Mouse (Mus musculus) forebrain, embryonic 16.5 days (tissue): Measurements from ENCODE around the gene Stat5a. TPM values are rescaled to one million over a fixed set of nuclear protein-coding genes. Genes with fewer than 3 reads are reported as not detected.
A peak's percentile ranks its signal among the peaks of the same experiment; 100 is the strongest.

Experiments used
- ATAC-seq: fragments of 200-750 bp; cut with Nextera tagmentation; 2 replicates; pipeline ENCODE4 v1.8.0; 2017; ENCODE audit warnings: mild to moderate bottlenecking, moderate library complexity
- H3K27ac ChIP-seq: fragments of 300-500 bp; sonication (generic); 2 replicates; pipeline ENCODE4 v1.5.1; 2014; ENCODE audit warnings: low read length, control low read depth
- H3K27me3 ChIP-seq: fragments of 300-500 bp; sonication (generic); replicated peaks from 2 replicates; pipeline ENCODE4 v1.6.1; 2014; ENCODE audit warnings: low read length; ENCODE audit not compliant: control insufficient read depth, insufficient read depth
- H3K36me3 ChIP-seq: fragments of 300-500 bp; sonication (generic); 2 replicates; pipeline ENCODE4 v1.6.1; 2014; ENCODE audit not compliant: control insufficient read depth, insufficient read depth
- H3K4me1 ChIP-seq: fragments of 300-500 bp; sonication (generic); replicated peaks from 2 replicates; pipeline ENCODE4 v1.6.1; 2014; ENCODE audit warnings: low read length; ENCODE audit not compliant: control insufficient read depth, insufficient read depth
- H3K4me2 ChIP-seq: fragments of 300-500 bp; sonication (generic); 2 replicates; pipeline ENCODE4 v1.6.1; 2014; ENCODE audit warnings: mild to moderate bottlenecking, low read length, control low read depth
- H3K4me3 ChIP-seq: fragments of 300-500 bp; sonication (generic); replicated peaks from 2 replicates; pipeline ENCODE4 v1.5.1; 2014; ENCODE audit warnings: mild to moderate bottlenecking, low read length, control low read depth
- H3K9ac ChIP-seq: fragments of 300-500 bp; sonication (generic); replicated peaks from 2 replicates; pipeline ENCODE4 v1.6.1; 2014; ENCODE audit warnings: low read depth, low read length, control low read depth
- H3K9me3 ChIP-seq: fragments of 300-500 bp; sonication (generic); 2 replicates; pipeline ENCODE4 v1.6.1; 2016; ENCODE audit warnings: low read length; ENCODE audit not compliant: control insufficient read depth
- WGBS: fragments of 180-500 bp; shearing (Covaris S2); extraction: QIAGEN DNeasy Blood & Tissue Kit; methylation state at CpG from one replicate; pipeline ENCODE4 v1.1.7; 2014; 5-methylcytosine and 5-hydroxymethylcytosine counted together
- polyA plus RNA-seq: library from polyadenylated mRNA; unstranded; fragments of >200 nt; fragmentation: Nextera tagmentation; extraction: Ambion mirVana; gene quantifications from 2 replicates; pipeline ENCODE4 v1.2.1, GENCODE M21; 2015

The Stat5a gene
- polyA plus RNA-seq, 1 experiment from 2014 or later, result 1.0 TPM

GRCm38 (mm10) chr11:100887764-100888163 lies 28.6 kb downstream of the Stat5a start:
- ATAC-seq, result no peak
- Histone ChIP-seq H3K9me3 (no peaks in the 10 kb centered on the region), H3K27me3 (peaks cover 3% of the 10 kb centered on the region), H3K4me1 (0 out of 2 replicates have a peak, but pooled peaks cover 4% of the 10 kb centered on the region), H3K27ac (no peak overlapping the region), H3K36me3 (no peaks in the 10 kb centered on the region), H3K4me2 (no peak overlapping the region), H3K4me3 (no peak overlapping the region), H3K9ac (no peak overlapping the region)
- WGBS, result 80% methylated on average over 3 of the region's 3 CpGs

DNA sequence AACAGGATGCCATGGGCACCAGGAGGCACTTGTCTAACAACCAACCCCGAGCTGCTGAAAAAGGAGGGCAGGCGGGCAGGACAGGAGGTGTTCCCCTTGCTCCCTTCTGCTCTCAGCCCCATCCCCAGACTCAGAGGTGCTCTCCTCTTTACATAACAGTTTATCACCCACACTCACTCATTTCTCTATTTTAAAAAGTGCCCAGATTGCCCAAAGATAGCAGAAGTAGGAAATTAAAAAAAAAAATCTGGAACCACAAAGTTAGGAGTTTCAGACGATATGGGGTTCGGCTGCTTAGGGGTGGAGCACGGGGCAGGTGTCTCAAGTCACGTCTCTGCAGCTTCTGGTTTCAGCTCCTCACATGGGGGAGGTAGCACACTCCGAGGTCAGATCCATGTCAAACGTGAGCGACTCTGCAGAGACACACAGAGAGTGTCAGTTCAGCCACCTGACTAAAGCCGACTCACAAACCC lies 29.2 kb downstream of the Stat5a start:
- H3K4me3 ChIP-seq, result no peak overlapping the region
- no peaks in the 10 kb centered on the region; the same call in 1 of the 2 replicates for H3K27me3 ChIP-seq
- ATAC-seq, result no peak
- no peak overlapping the region for H3K9ac ChIP-seq
- H3K4me1 ChIP-seq, result 0 out of 2 replicates have a peak, but pooled peaks cover 4% of the 10 kb centered on the region
- WGBS, result 81% methylated on average over 10 of the region's 10 CpGs
- H3K9me3 ChIP-seq, result no peaks in the 10 kb centered on the region
- no peak overlapping the region for H3K27ac ChIP-seq
- no peak overlapping the region for H3K4me2 ChIP-seq
- no peaks in the 10 kb centered on the region for H3K36me3 ChIP-seq

GRCm38 (mm10) chr11:100890481-100890880 lies 31.3 kb downstream of the Stat5a start:
- H3K27ac ChIP-seq, result no peak overlapping the region
- no peaks in the 10 kb centered on the region for H3K9me3 ChIP-seq
- H3K4me1 ChIP-seq, result peaks cover 9% of the 10 kb centered on the region; the same call in 1 of the 2 replicates
- ATAC-seq, result no peak
- H3K27me3 ChIP-seq, result no peaks in the 10 kb centered on the region; the same call in 1 of the 2 replicates
- WGBS, result 48% methylated on average over 6 of the region's 6 CpGs
- H3K36me3 ChIP-seq, result no peaks in the 10 kb centered on the region
- no peak overlapping the region for H3K4me3 ChIP-seq
- H3K9ac ChIP-seq, result no peak overlapping the region
- no peak overlapping the region for H3K4me2 ChIP-seq

DNA sequence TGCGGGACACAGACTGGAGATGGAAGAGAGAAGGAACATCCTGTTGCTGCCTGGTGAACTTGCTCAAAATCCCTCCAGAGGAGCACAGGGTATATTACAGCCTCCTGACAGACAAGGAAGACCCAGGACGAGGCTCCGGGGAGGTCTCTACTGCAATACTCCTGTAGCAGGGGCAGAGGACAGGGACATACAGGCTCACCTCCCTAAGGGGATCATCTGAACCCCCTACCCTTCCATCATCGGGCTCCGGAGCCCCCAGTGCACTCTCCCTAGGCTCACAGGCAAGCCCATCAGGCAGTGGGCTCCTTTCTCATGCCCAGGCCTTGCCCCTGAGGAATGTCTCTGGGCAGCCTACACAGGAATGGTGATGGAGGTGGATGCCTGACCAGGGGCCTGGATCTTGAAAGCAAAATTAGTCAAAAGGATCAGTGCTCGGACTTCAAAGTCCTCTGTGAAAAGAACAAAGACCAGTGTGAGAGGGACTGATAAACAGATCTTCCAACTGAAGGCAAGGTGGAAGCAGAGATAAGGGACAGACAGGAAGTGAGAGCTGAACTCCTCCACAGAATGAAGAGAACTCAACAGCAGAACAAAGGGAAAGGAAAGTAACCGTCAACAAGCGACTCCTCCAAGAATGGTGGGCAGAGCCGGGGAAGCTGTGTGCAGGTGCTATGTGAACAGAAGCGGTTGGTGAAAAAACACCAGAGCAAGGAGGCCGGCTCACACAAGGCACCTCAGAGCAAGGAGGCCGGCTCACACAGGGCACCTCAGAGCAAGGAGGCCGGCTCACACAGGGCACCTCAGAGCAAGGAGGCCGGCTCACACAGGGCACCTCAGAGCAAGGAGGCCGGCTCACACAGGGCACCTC lies 32.3 kb downstream of the Stat5a start:
- Histone ChIP-seq H3K36me3 (no peaks in the 10 kb centered on the region), H3K27ac (no peak overlapping the region), H3K27me3 (no peaks in the 10 kb centered on the region; the same call in 1 of the 2 replicates), H3K4me2 (no peak overlapping the region), H3K4me1 (peaks cover 9% of the 10 kb centered on the region; the same call in 1 of the 2 replicates), H3K9me3 (no peaks in the 10 kb centered on the region), H3K4me3 (no peak overlapping the region), H3K9ac (no peak overlapping the region)
- WGBS, result 75% methylated on average over 15 of the region's 15 CpGs
- ATAC-seq, result no peak

GRCm38 (mm10) chr11:100892435-100892834 lies 33.3 kb downstream of the Stat5a start:
- no peak for ATAC-seq
- no peak overlapping the region for H3K9ac ChIP-seq
- peaks cover 9% of the 10 kb centered on the region; the same call in 1 of the 2 replicates for H3K4me1 ChIP-seq
- no peaks in the 10 kb centered on the region for H3K9me3 ChIP-seq
- H3K4me3 ChIP-seq, result no peak overlapping the region
- no peak overlapping the region for H3K4me2 ChIP-seq
- H3K36me3 ChIP-seq, result no peaks in the 10 kb centered on the region
- no peaks in the 10 kb centered on the region for H3K27me3 ChIP-seq
- 87% methylated on average over 5 of the region's 5 CpGs for WGBS
- H3K27ac ChIP-seq, result no peak overlapping the region

GRCm38 (mm10) chr11:100893482-100893881 lies 34.3 kb downstream of the Stat5a start:
- 9% methylated on average over 9 of the region's 9 CpGs for WGBS
- no peak overlapping the region for H3K9ac ChIP-seq
- no peaks in the 10 kb centered on the region for H3K36me3 ChIP-seq
- H3K9me3 ChIP-seq, result no peaks in the 10 kb centered on the region
- no peaks in the 10 kb centered on the region for H3K27me3 ChIP-seq
- peaks cover 11% of the 10 kb centered on the region for H3K4me1 ChIP-seq
- no peak overlapping the region for H3K4me2 ChIP-seq
- H3K4me3 ChIP-seq, result no peak overlapping the region
- peak; percentile 52; the same call in 1 of the 2 replicates for ATAC-seq
- H3K27ac ChIP-seq, result no peak overlapping the region

DNA sequence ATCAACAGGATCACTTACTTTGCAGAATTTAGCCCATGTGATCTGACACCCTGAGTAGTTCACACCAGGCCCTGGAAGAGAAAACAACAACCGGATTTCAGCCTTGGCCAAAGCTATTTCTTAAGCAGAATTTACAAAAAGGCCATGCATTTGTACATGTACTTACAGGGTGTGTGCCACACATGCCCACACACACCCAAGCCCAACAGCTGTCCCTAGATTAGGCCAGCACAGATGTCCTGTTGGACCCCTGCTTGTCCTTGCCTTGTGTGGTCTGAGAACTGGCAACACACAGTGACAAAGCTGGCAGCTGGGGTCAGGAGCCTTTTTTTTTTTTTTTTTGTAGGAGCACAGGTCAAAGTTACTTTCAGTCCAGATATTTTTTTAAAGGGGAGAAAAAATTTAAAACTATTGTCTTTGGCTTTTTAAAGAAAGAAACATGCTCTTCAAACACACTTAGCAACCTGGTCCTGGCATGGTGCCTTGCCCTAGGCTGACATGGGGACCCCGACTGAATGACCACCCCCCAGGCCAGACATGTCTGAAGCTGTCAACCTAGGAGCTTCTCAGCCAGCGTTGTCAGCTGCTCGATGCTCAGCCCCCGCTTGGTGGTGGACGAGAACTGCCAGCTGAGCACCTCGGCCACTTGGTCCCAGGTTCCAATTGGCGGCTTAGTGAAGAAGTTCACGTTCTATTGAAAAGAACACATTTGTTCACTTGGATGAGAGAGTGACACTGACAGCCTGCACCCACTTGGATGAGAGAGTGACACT lies 35.2 kb downstream of the Stat5a start:
- H3K4me2 ChIP-seq, result no peak overlapping the region
- H3K9me3 ChIP-seq, result no peaks in the 10 kb centered on the region
- peaks cover 16% of the 10 kb centered on the region for H3K4me1 ChIP-seq
- no peak overlapping the region for H3K4me3 ChIP-seq
- H3K27ac ChIP-seq, result no peak overlapping the region
- ATAC-seq, result no peak
- WGBS, result 60% methylated on average over 9 of the region's 9 CpGs
- H3K9ac ChIP-seq, result no peak overlapping the region
- no peaks in the 10 kb centered on the region for H3K36me3 ChIP-seq
- H3K27me3 ChIP-seq, result no peaks in the 10 kb centered on the region

DNA sequence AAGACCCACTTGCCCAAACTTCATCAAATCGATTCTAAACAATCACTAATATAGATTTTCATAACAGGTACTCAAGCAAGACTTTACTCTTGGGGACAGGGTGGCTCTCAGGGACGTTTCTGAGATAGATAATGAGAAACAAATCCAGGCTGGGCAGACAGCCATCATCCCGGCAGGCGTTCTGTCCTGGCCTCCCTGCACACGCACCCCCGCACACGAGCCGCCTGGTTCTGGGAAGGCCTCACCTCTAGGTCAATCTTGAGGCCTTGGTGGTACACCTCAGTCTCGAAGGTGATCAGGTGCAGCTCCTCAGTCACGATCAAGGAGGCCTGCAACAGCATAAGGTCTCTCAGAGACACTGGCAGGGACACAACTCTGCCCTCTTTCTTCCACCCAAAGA lies 36.9 kb downstream of the Stat5a start:
- H3K36me3 ChIP-seq, result no peaks in the 10 kb centered on the region
- no peak overlapping the region for H3K27ac ChIP-seq
- no peaks in the 10 kb centered on the region for H3K27me3 ChIP-seq
- WGBS, result 59% methylated on average over 10 of the region's 10 CpGs
- ATAC-seq, result no peak
- no peak overlapping the region for H3K4me3 ChIP-seq
- no peak overlapping the region for H3K4me2 ChIP-seq
- no peak overlapping the region for H3K9ac ChIP-seq
- H3K9me3 ChIP-seq, result no peaks in the 10 kb centered on the region
- peaks cover 12% of the 10 kb centered on the region for H3K4me1 ChIP-seq
